14 mouse cellular contexts compared by ENCODE assay signal in genomic region chr17:27356862-27357261, GRCm38 (mm10).
A peak's percentile ranks its signal among the peaks of the same experiment; 100 is the strongest.
DNase-seq lines count a peak whose midpoint lies in the region; ATAC-seq and TF ChIP-seq lines count a peak whose summit lies in the region.
"Had no signal": no experiment of that assay in that cellular context is flagged by ENCODE, and none has a peak within 500 bp of the region (broad histone marks: within the 10 kb centered on the region; RNA-seq: fewer than 3 reads in every experiment).

No protein-coding gene starts in this region.

- no peak overlapping the region for H3K27ac ChIP-seq in heart, adult 2 months
- H3K27ac ChIP-seq in heart, embryonic 11.5 days (ENCODE audit: low read depth, low read length): no peak overlapping the region
- H3K27ac ChIP-seq in liver, embryonic 14.5 days: no peak overlapping the region
- H3K27ac ChIP-seq in liver, embryonic 12.5 days: no peak overlapping the region
- H3K27ac ChIP-seq: heart, embryonic 15.5 days had no signal

- H3K4me1 ChIP-seq in heart, adult 2 months (ENCODE audit: control insufficient read depth, insufficient read depth, low read length): no peaks in the 10 kb centered on the region; the same call in 1 of the 2 replicates
- H3K4me1 ChIP-seq in heart, embryonic 11.5 days (ENCODE audit: control insufficient read depth, insufficient read depth, low read length): no peaks in the 10 kb centered on the region
- no peaks in the 10 kb centered on the region for H3K4me1 ChIP-seq in liver, embryonic 14.5 days (replicated peaks; ENCODE audit: control insufficient read depth in 2 of 2, insufficient read depth in 2 of 2, low read length in 1 of 2)
- no peaks in the 10 kb centered on the region for H3K4me1 ChIP-seq in liver, embryonic 12.5 days
- H3K4me1 ChIP-seq: heart, embryonic 15.5 days had no signal

- no peak; the same call in 1 of the 2 replicates for ATAC-seq in heart, embryonic 11.5 days (replicated peaks; ENCODE audit: insufficient number of reproducible peaks, low FRiP score, low TSS enrichment)
- ATAC-seq in liver, embryonic 14.5 days (ENCODE audit: insufficient read depth): no peak
- ATAC-seq in liver, embryonic 12.5 days: no peak

- H3K9me3 ChIP-seq in heart, embryonic 11.5 days (replicated peaks; ENCODE audit: control insufficient read depth, low read length): no peaks in the 10 kb centered on the region
- H3K9me3 ChIP-seq in liver, embryonic 14.5 days (ENCODE audit: control insufficient read depth, low read length): no peaks in the 10 kb centered on the region
- H3K9me3 ChIP-seq in liver, embryonic 12.5 days (replicated peaks): 0 out of 2 replicates have a peak, but pooled peaks cover 4% of the 10 kb centered on the region
- H3K9me3 ChIP-seq: heart, embryonic 15.5 days had no signal

- intact Hi-C loops in heart, adult 2 months (cut with DNase I): no loop called here
- intact Hi-C loops in heart, postnatal 10 days (cut with DNase I): no loop called here

- DNase-seq in heart, adult 2 months: no peak
- no peak for DNase-seq in liver, embryonic 14.5 days (ENCODE audit: low read depth in 3 of 3, low spot score in 3 of 3)
- peak; percentile 21 for DNase-seq in A20 (ENCODE audit: low read depth, low spot score)
- DNase-seq in brain, embryonic 14.5 days (ENCODE audit: low read depth): no peak
- DNase-seq in urinary bladder, postnatal 25 days (ENCODE audit: low spot score): no peak
- DNase-seq in heart, postnatal 10 days: no peak
- DNase-seq: adrenal gland, postnatal 14 days; cerebellum, adult 11 months; gastrocnemius, postnatal 25 days; left cerebral cortex, postnatal 4 days; thymus, postnatal 36 days had no signal

- no peak for TF ChIP-seq POLR2A in heart, adult 2 months (IDR thresholded peaks at IDR 0.05; ENCODE audit: insufficient read depth, low read depth, low read length)
- no peak for TF ChIP-seq POLR2A in brain, embryonic 14.5 days (IDR thresholded peaks at IDR 0.05; ENCODE audit: borderline replicate concordance, extremely low read depth, insufficient read depth, insufficient read length, poor library complexity, severe bottlenecking)

- no peaks in the 10 kb centered on the region for H3K27me3 ChIP-seq in heart, adult 2 months (ENCODE audit: control insufficient read depth, insufficient read depth, low read length)
- no peaks in the 10 kb centered on the region for H3K27me3 ChIP-seq in heart, embryonic 11.5 days (ENCODE audit: control insufficient read depth, insufficient read depth, low read length)
- H3K27me3 ChIP-seq in liver, embryonic 14.5 days (ENCODE audit: control insufficient read depth, insufficient read depth, low read length): no peaks in the 10 kb centered on the region
- 0 out of 2 replicates have a peak, but pooled peaks cover 4% of the 10 kb centered on the region for H3K27me3 ChIP-seq in liver, embryonic 12.5 days (replicated peaks)
- H3K27me3 ChIP-seq: heart, embryonic 15.5 days had no signal

- 55% methylated on average over 3 of the region's 3 CpGs for WGBS in heart, adult 2 months
- 80% methylated on average over 3 of the region's 3 CpGs for WGBS in heart, embryonic 11.5 days (ENCODE audit: insufficient replicate concordance)
- WGBS in liver, embryonic 14.5 days (ENCODE audit: insufficient replicate concordance): 58% methylated on average over 3 of the region's 3 CpGs
- 62% methylated on average over 3 of the region's 3 CpGs for WGBS in liver, embryonic 12.5 days (ENCODE audit: insufficient replicate concordance)

- no peak for TF ChIP-seq EP300 in heart, adult 2 months (IDR thresholded peaks at IDR 0.05; ENCODE audit: insufficient read depth, low read depth, low read length)
- TF ChIP-seq EP300 in liver, embryonic 14.5 days (IDR thresholded peaks at IDR 0.05; ENCODE audit: low read depth): no peak

- H3K4me2 ChIP-seq in heart, embryonic 11.5 days: no peak overlapping the region
- H3K4me2 ChIP-seq in liver, embryonic 14.5 days (ENCODE audit: low read depth): no peak overlapping the region
- H3K4me2 ChIP-seq in liver, embryonic 12.5 days: no peak overlapping the region
- H3K4me2 ChIP-seq: heart, embryonic 15.5 days had no signal

- no peaks in the 10 kb centered on the region for H3K36me3 ChIP-seq in heart, adult 2 months (ENCODE audit: control insufficient read depth, insufficient read depth, low read length)
- no peaks in the 10 kb centered on the region for H3K36me3 ChIP-seq in heart, embryonic 11.5 days (ENCODE audit: control insufficient read depth, insufficient read depth, low read length)
- H3K36me3 ChIP-seq in liver, embryonic 14.5 days (replicated peaks; ENCODE audit: control insufficient read depth, insufficient read depth, low read depth): no peaks in the 10 kb centered on the region
- H3K36me3 ChIP-seq in liver, embryonic 12.5 days: no peaks in the 10 kb centered on the region
- H3K36me3 ChIP-seq: heart, embryonic 15.5 days had no signal

- no peak overlapping the region for H3K4me3 ChIP-seq in heart, adult 2 months
- H3K4me3 ChIP-seq in heart, embryonic 11.5 days (ENCODE audit: low read depth, low read length): no peak overlapping the region
- no peak overlapping the region for H3K4me3 ChIP-seq in liver, embryonic 14.5 days (ENCODE audit: insufficient read depth in 1 of 2, low read depth in 2 of 2, low read length in 2 of 2)
- no peak overlapping the region for H3K4me3 ChIP-seq in liver, embryonic 12.5 days
- H3K4me3 ChIP-seq: heart, embryonic 15.5 days had no signal

- peak; percentile 43 for TF ChIP-seq CTCF in heart, adult 2 months (IDR thresholded peaks at IDR 0.05)
- peak; percentile 37; the same call in 1 of the 2 replicates for TF ChIP-seq CTCF in liver, embryonic 14.5 days (IDR thresholded peaks at IDR 0.05; ENCODE audit: low read depth)
- TF ChIP-seq CTCF in brain, embryonic 14.5 days (IDR thresholded peaks at IDR 0.05; ENCODE audit: borderline replicate concordance, extremely low read depth, insufficient read depth, insufficient read length): peak; percentile 27; the same call in 1 of the 2 replicates

- H3K79me2 ChIP-seq in heart, adult 2 months (replicated peaks; ENCODE audit: control insufficient read depth, insufficient read depth, low read length): no peaks in the 10 kb centered on the region

- no peak overlapping the region for H3K9ac ChIP-seq in heart, adult 2 months (ENCODE audit: low read depth, low read length)
- H3K9ac ChIP-seq in heart, embryonic 11.5 days (ENCODE audit: low read depth, low read length): no peak overlapping the region
- no peak overlapping the region for H3K9ac ChIP-seq in liver, embryonic 14.5 days (replicated peaks)
- no peak overlapping the region for H3K9ac ChIP-seq in liver, embryonic 12.5 days
- H3K9ac ChIP-seq: heart, embryonic 15.5 days had no signal
